Mouse (Mus musculus): ENCODE results near the gene Hist2h2aa1.

DNA sequence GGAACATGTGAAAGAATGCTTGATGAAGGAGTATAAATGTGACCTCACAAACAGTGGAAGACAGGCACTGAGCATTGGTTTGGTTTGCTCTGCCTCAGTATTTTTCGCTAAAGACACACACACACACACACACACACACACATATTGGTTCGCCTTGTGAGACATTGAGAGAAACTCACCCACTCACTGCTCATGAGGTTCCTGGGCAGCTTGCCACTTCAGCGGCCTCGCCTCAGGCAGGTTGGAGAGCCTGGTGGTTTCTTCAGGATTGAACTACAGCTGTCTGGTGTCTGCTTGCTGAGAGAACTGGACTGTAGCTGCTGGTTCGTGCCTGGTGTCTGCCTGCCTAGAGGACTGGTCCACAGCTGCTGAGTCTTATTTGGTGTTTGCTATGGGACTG lies 14.9 kb downstream of the Hist2h2aa1 start:
- TF ChIP-seq CTCF (IDR thresholded peaks at IDR 0.05; ENCODE audit: control insufficient read depth, insufficient read depth, low read length): no peak
- TF ChIP-seq POLR2A (IDR thresholded peaks at IDR 0.05; ENCODE audit: borderline replicate concordance, control insufficient read depth, low read depth, low read length): no peak
